Mouse (Mus musculus): ENCODE data around the gene Arntl2.
"Not testable (repeated sequence)": the region's sequence is repeated elsewhere in the genome, so short reads cannot be mapped to it uniquely, and the experiment has no call there.

Gene Arntl2

GRCm38 (mm10) chr6:146848281-146848680 lies 52.4 kb downstream of the Arntl2 start:
- no peak for DNase-seq (ENCODE audit: low spot score)

DNA sequence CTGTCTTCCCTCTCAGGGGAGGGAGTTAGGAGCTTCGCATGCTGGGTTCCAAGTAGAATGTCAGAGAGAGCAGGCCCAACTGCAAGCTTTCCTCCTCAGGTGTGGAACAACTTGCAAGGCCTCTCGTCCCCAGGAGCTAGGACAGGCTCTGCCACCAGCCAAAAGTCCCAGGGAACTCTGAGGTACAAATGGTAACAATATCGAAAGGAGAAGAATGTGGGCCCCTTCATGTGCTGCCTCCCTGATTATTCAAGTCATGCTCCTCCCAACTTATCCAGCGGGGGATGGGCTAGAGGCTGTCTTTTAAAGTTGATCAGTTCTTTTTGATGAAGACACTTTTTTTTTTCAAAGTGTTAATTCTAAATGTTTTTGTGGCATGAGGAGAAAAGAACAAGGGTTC lies 54.2 kb downstream of the Arntl2 start, which contains the start of gene Smco2:
Gene Smco2 (plus strand): TSS at position 55 of the 400 bp plus-strand sequence.
- no peak for DNase-seq (ENCODE audit: low spot score)

DNA sequence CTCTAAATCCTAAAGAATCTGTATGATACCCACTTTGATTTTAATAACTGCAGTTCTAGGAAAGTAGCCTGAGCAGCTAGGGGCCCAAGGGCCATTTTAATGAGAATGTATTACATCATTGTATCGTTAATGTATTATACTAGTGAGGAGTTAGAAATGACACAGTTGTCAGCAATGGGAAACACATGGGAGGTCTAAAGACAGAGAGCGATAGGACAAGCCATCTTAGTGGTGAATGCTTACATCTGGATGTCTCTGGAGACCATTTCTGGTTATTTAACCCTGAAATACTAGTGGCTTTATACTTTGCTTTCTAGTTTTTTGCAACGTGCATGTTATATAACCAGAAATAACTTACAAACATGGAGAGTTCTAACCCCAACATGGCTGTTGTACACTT lies 56.1 kb downstream of the Arntl2 start:
- DNase-seq (ENCODE audit: low spot score), result no peak

DNA sequence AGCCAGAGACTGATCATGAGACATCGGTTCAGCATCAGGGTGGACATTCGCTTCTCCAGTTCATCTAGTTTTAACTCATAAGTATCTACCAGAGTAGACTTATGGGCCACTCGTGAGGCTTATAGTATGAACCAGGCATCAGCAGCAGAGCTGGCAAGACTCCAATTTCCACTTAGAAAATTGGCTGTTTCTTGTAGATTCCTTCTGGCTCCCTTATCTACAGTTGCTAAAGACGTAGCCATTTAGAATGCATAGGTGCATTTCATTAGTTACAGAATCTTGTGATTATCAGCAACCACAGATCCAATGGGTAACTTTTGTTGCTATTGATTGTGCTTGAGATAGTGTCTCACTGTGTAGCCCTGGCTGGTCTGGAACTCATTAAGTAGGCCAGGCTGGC lies 56.9 kb downstream of the Arntl2 start:
- no peak for DNase-seq (ENCODE audit: low spot score)

GRCm38 (mm10) chr6:146855185-146855584 lies 59.3 kb downstream of the Arntl2 start:
- DNase-seq (ENCODE audit: low spot score), result no peak

GRCm38 (mm10) chr6:146857386-146857785 lies 61.5 kb downstream of the Arntl2 start:
- DNase-seq (ENCODE audit: low spot score), result no peak

DNA sequence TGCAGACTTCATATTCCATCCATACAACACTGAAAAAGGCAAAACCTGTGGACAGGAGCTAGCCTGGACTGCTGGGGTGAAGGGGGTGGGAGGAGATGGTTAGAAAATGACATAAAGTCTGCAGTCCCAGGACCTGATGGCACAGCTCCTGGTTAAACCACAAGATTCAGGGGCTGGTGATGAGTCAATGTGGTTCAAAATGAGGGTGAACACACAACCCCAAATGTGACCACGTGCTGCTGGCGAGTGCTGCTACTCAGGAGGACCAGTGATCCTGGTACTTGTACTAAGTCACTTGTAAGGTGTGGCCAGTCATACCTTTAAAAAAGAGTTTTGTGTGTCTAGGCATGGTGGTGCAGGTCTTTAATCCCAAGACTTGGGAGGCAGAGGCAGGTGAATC lies 67.3 kb downstream of the Arntl2 start:
- no peak for DNase-seq (ENCODE audit: low spot score)

DNA sequence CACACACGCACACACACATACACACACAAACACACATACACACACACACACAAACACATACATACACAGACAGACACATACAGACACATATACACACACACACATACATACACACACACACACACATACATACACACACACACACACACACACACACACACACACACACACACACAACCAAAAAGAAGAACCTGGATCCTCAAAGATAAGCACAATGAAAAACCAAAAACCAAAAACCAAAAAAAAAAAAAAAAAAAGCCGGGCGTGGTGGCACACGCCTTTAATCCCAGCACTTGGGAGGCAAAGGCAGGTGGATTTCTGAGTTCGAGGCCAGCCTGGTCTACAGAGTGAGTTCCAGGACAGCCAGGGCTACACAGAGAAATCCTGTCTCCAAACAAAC lies 68.5 kb downstream of the Arntl2 start:
- not testable (repeated sequence) for DNase-seq (ENCODE audit: low spot score)

GRCm38 (mm10) chr6:146865701-146866100 lies 69.8 kb downstream of the Arntl2 start:
- no peak for DNase-seq (ENCODE audit: low spot score)

DNA sequence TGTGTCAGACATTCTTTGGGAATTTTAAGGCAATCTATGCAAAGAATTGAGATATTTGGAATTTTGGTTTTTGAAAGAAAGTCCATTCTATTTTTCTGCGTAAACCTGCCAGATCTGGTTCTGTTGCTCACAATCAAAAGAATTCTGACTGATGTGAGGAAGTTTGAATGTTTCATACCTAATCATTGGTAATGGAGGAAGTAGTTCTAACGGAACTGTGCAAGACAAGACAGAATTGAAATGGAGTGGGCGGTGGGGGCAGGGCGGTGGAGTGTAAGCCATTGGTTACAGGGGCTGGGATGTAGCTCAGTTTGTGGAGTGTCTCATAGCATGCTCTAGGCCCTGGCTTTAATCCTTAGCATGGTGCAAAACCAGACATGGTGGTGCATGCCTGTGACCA lies 76.1 kb downstream of the Arntl2 start:
- no peak for DNase-seq (ENCODE audit: low spot score)

DNA sequence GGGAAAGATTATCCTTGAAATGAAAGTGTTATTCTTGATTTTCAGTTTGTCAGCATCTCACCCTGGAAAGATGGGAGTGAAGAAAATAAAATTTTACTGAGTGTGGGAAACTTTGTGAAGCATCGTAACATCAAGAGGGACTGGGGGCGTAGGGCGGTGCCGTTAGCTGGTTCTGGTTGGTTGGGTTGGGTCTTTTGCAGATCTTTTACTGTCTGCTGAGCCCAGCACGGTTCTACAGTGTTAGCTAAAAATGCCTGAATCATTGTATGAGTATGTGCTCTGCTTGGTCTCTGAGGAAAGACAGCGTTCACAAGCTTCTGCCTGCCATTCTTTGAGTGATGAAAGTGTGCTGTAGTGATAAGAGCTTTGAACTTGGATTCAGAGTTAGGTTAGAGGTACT lies 78.6 kb downstream of the Arntl2 start:
- DNase-seq (ENCODE audit: low spot score), result no peak

DNA sequence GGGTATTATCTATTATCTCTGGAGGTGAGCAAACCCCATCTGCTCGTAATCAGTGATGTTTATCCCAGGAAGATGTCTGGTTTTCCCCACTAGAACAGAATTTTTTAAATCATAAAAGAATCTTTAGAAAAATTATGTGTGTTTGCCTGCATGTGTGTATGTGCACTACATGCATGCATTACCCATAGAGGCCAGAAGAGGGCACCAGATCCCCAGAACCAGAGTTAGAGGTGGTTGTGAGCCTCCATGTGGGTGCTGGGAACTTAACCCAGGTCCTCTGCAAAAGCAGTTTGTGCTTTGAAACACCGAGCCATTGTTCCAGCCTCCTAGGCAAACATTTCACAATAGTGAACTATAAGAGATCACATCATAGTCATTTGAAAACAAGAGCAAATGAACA lies 81.0 kb downstream of the Arntl2 start:
- DNase-seq (ENCODE audit: low spot score), result no peak

GRCm38 (mm10) chr6:146877425-146878045 lies 81.7 kb downstream of the Arntl2 start:
- no peak for DNase-seq (ENCODE audit: low spot score)

GRCm38 (mm10) chr6:146878926-146879325 lies 83.1 kb downstream of the Arntl2 start:
- no peak for DNase-seq (ENCODE audit: low spot score)

DNA sequence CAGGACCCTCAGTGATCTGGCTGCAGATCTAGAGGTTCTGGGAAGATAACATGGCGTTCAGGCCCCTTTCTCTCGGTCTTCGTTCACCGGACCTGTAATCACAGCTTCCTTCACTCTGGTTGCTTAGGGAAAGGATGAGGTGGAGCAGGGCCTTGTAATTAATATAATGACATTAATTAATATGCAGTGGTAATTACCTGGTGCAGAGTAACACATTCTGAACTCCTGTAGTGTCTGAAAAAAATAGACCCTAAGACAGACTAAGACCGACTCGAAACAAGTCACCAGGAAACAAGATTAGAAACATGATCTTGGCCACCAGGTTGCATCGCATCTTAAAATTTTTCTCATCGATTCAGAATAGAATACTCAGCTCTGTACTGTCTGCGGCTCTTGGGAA lies 84.0 kb downstream of the Arntl2 start:
- no peak for DNase-seq (ENCODE audit: low spot score)

DNA sequence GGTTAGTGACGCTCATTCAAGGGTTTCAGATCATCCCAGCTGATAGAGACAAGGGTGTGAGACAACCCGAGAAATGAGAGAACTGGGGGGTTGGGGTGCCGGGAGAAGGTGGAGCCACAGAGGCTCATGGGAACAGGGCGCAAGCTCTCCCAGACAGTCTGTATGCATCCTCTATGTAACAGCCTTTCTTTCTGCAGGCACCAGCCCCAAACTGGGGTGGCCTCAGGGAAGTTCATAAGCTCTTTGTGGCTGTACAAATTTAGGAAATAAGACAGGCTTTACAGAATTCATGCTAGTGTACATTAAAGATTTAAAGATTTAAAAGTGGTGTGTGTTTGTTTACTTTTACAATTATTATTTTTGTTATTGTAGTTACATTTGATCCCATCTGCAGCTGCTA lies 84.4 kb downstream of the Arntl2 start:
- no peak for DNase-seq (ENCODE audit: low spot score)

DNA sequence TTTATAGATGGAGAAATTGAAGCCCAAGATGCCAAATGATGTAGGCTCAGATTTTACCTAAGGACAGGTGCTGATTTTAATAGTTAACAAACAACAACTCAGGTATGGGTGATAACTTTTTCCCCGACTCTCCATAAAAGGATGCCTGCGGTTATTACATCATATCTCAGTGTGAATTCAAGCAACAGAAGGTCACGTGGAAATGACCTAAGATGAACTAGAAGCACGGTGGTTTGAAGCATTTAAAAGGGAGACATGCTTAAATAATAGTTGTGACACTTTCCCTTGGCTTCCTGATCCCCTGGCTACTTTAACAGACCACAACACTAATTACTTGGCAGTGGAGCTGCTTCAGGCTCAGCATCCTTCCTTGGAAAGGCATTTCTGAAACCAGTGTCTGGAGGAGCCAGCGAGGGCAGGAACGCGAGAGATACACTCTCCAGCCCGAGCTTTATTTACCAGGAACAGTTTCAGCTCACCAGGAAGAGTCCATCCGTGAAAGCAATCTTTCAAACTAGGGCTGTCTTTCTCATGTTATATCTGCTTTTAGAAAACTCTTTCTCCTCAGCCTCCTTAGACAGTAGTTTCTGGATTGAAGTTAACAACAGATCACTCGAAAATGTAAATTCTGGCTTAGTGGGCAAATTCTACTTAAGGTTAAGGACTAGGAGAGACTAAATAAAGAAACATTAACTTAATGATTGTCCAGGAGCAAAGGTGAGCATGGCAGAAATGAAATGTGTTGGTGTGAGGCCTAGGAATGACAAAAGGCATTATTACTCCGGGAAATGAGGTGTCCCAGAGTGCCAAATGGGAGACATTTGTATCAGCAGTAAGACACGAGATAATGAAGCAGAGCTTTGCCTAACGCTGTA lies 86.3 kb downstream of the Arntl2 start:
- DNase-seq (ENCODE audit: low spot score), result no peak
